Mouse (Mus musculus) urinary bladder, adult 2 months (tissue): ENCODE measurements around the gene Creb3l2. TPM values are rescaled to one million over a fixed set of nuclear protein-coding genes. Genes with fewer than 3 reads are reported as not detected.

Experiments
- polyA plus RNA-seq: library from polyadenylated mRNA; depleted of rRNA; stranded (reverse); fragments of >200 nt; gene quantifications from 2 replicates; pipeline ENCODE4 v1.2.3, GENCODE M21; 2012; rRNA removed

Creb3l2 gene
- polyA plus RNA-seq, 1 experiment: 35.0 TPM

Other genes starting within 250 kb of the Creb3l2 start
- 1.5 and 2.7 TPM in 2 replicates for gene Dgki, start 142.0 kb downstream of the Creb3l2 start, polyA plus RNA-seq
- not detected in 2 replicates for gene Akr1d1, start 88.0 kb upstream of the Creb3l2 start, polyA plus RNA-seq